Mouse (Mus musculus) liver, adult 2 months (tissue): ENCODE measurements around the gene Frmd4a. TPM values are rescaled to one million over a fixed set of nuclear protein-coding genes. Genes with fewer than 3 reads are reported as not detected.

Source experiments
- DNase-seq: peaks from one replicate; pipeline ENCODE4 v3.0.0-alpha.2; 2011; ENCODE audit warnings: low read depth, low spot score; ENCODE audit errors: extremely low read depth
- H3K27ac ChIP-seq: fragments of 200-500 bp; replicated peaks from 2 replicates; pipeline ENCODE4 v1.5.1; 2012; ENCODE audit warnings: low read depth, mild to moderate bottlenecking, control low read depth, inconsistent platforms, low read length; ENCODE audit not compliant: insufficient read depth
- H3K27me3 ChIP-seq: fragments of 200-500 bp; 2 replicates; pipeline ENCODE4 v1.6.1; 2012; ENCODE audit warnings: mild to moderate bottlenecking, moderate library complexity, low read length, inconsistent platforms; ENCODE audit not compliant: control insufficient read depth, insufficient read depth
- H3K36me3 ChIP-seq: fragments of 200-500 bp; 2 replicates; pipeline ENCODE4 v1.6.1; 2012; ENCODE audit warnings: low read length, inconsistent platforms; ENCODE audit not compliant: control insufficient read depth, insufficient read depth
- H3K4me1 ChIP-seq: fragments of 200-500 bp; 2 replicates; pipeline ENCODE4 v1.6.1; 2011; ENCODE audit warnings: low read length; ENCODE audit not compliant: control insufficient read depth, insufficient read depth
- H3K4me3 ChIP-seq: fragments of 200-500 bp; 2 replicates; pipeline ENCODE4 v1.5.1; 2011; ENCODE audit warnings: low read depth, mild to moderate bottlenecking, control low read depth, low read length, moderate library complexity; ENCODE audit not compliant: insufficient read depth
- H3K79me2 ChIP-seq: fragments of 200-500 bp; 2 replicates; pipeline ENCODE4 v1.6.1; 2012; ENCODE audit warnings: inconsistent platforms, mild to moderate bottlenecking, low read length, moderate library complexity; ENCODE audit not compliant: control insufficient read depth, insufficient read depth
- H3K9ac ChIP-seq: fragments of 200-500 bp; 2 replicates; pipeline ENCODE4 v1.6.1; 2012; ENCODE audit warnings: low read depth, mild to moderate bottlenecking, control low read depth, inconsistent platforms, low read length
- CTCF ChIP-seq: fragments of 200-500 bp; IDR thresholded peaks from 2 replicates; pipeline ENCODE4 v1.5.1; 2011; ENCODE audit warnings: low read depth, low read length, control low read depth
- POLR2A ChIP-seq: fragments of 200-500 bp; IDR thresholded peaks from 2 replicates; pipeline ENCODE4 v1.6.1; 2011; ENCODE audit warnings: low read length, control low read depth; ENCODE audit not compliant: insufficient read depth; ENCODE audit errors: extremely low read depth
- WGBS: fragments of 180-500 bp; shearing (Covaris S2); methylation state at CpG from one replicate; pipeline ENCODE4 v1.1.7; 2018; 5-methylcytosine and 5-hydroxymethylcytosine counted together
- polyA plus RNA-seq: library from polyadenylated mRNA; depleted of rRNA; stranded (reverse); fragments of >200 nt; gene quantifications from 2 replicates; pipeline ENCODE4 v1.2.3, GENCODE M21; 2012
- total RNA-seq: library from RNA; depleted of rRNA; stranded (reverse); fragments of >200 nt; gene quantifications from 2 replicates; pipeline ENCODE4 v1.2.3, GENCODE M21; 2014

The Frmd4a gene
- total and polyA plus RNA-seq, 2 experiments, result 2.1 to 3.1 TPM

- Histone ChIP-seq H3K36me3 (no peaks in the 10 kb centered on the region), H3K27me3 (no peaks in the 10 kb centered on the region), H3K27ac (no peak overlapping the region), H3K9ac (no peak overlapping the region), H3K79me2 (no peaks in the 10 kb centered on the region), H3K4me1 (no peaks in the 10 kb centered on the region), H3K4me3 (no peak overlapping the region)
- whole genome bisulfite sequencing, result 58% methylated on average over 7 of the region's 7 CpGs
- no peak for TF ChIP-seq CTCF
- no peak for TF ChIP-seq POLR2A
- peak; percentile 6 for DNase-seq
Measured at GRCm38 (mm10) chr2:4226941-4227558, 209.5 kb downstream of the Frmd4a start.

GRCm38 (mm10) chr2:4227563-4227962 is 210.0 kb downstream of the Frmd4a start:
- no peaks in the 10 kb centered on the region for H3K79me2 ChIP-seq
- H3K27me3 ChIP-seq, result no peaks in the 10 kb centered on the region
- H3K27ac ChIP-seq, result no peak overlapping the region
- peak; percentile 4 for DNase-seq
- no peak overlapping the region for H3K9ac ChIP-seq
- no peaks in the 10 kb centered on the region for H3K36me3 ChIP-seq
- no peaks in the 10 kb centered on the region for H3K4me1 ChIP-seq
- TF ChIP-seq POLR2A, result no peak
- no peak for TF ChIP-seq CTCF
- H3K4me3 ChIP-seq, result no peak overlapping the region
- WGBS, result 55% methylated on average over 4 of the region's 4 CpGs

- no peaks in the 10 kb centered on the region for H3K79me2 ChIP-seq
- WGBS, result 34% methylated on average over 3 of the region's 3 CpGs
Measured at GRCm38 (mm10) chr2:4228510-4228909, 211.0 kb downstream of the Frmd4a start.

GRCm38 (mm10) chr2:4232335-4232734 is 214.8 kb downstream of the Frmd4a start:
- WGBS, result 55% methylated on average over 3 of the region's 3 CpGs
- H3K9ac ChIP-seq, result no peak overlapping the region
- no peaks in the 10 kb centered on the region for H3K4me1 ChIP-seq
- TF ChIP-seq POLR2A (no peak), CTCF (no peak)
- H3K4me3 ChIP-seq, result no peak overlapping the region
- H3K27ac ChIP-seq, result no peak overlapping the region
- no peaks in the 10 kb centered on the region for H3K36me3 ChIP-seq
- DNase-seq, result no peak
- H3K79me2 ChIP-seq, result no peaks in the 10 kb centered on the region
- H3K27me3 ChIP-seq, result no peaks in the 10 kb centered on the region

More at GRCm38 (mm10) chr2:4228510-4228909, 211.0 kb downstream of the Frmd4a start:
- H3K4me3 ChIP-seq, result no peak overlapping the region
- no peaks in the 10 kb centered on the region for H3K4me1 ChIP-seq
- H3K36me3 ChIP-seq, result no peaks in the 10 kb centered on the region
- no peak for TF ChIP-seq CTCF
- TF ChIP-seq POLR2A, result no peak
- H3K27me3 ChIP-seq, result no peaks in the 10 kb centered on the region
- H3K9ac ChIP-seq, result no peak overlapping the region
- DNase-seq, result no peak
- no peak overlapping the region for H3K27ac ChIP-seq

- TF ChIP-seq CTCF, result no peak
- TF ChIP-seq POLR2A, result no peak
- WGBS, result 47% methylated on average over 10 of the region's 10 CpGs
- no peaks in the 10 kb centered on the region for H3K27me3 ChIP-seq
- H3K27ac ChIP-seq, result no peak overlapping the region
- no peak overlapping the region for H3K4me3 ChIP-seq
- no peak for DNase-seq
- H3K9ac ChIP-seq, result no peak overlapping the region
- H3K36me3 ChIP-seq, result no peaks in the 10 kb centered on the region
- H3K4me1 ChIP-seq, result no peaks in the 10 kb centered on the region
- no peaks in the 10 kb centered on the region for H3K79me2 ChIP-seq
Measured at GRCm38 (mm10) chr2:4232761-4233322, 215.3 kb downstream of the Frmd4a start.

GRCm38 (mm10) chr2:4237686-4238085 is 220.2 kb downstream of the Frmd4a start:
- TF ChIP-seq POLR2A (no peak), CTCF (no peak)
- Histone ChIP-seq H3K79me2 (no peaks in the 10 kb centered on the region), H3K4me1 (no peaks in the 10 kb centered on the region), H3K9ac (no peak overlapping the region), H3K27ac (no peak overlapping the region), H3K27me3 (no peaks in the 10 kb centered on the region), H3K4me3 (no peak overlapping the region), H3K36me3 (no peaks in the 10 kb centered on the region)
- 60% methylated on average over 5 of the region's 5 CpGs for WGBS
- no peak for DNase-seq
